Mouse (Mus musculus): ENCODE measurements around the gene Smyd4. TPM values are rescaled to one million over a fixed set of nuclear protein-coding genes. Genes with fewer than 3 reads are reported as not detected.

Gene Smyd4
- polyA plus RNA-seq, 1 experiment from 2014 or later, result 13.8 TPM

- Histone ChIP-seq H3K36me3 (no peaks in the 10 kb centered on the region; the same call in 1 of the 2 replicates), H3K9me3 (replicated peaks) (no peaks in the 10 kb centered on the region), H3K4me3 (replicated peaks) (no peak overlapping the region), H3K27ac (replicated peaks) (no peak overlapping the region), H3K4me2 (replicated peaks) (no peak overlapping the region), H3K4me1 (peaks cover 8% of the 10 kb centered on the region), H3K9ac (no peak overlapping the region), H3K27me3 (no peaks in the 10 kb centered on the region)
- 67% methylated on average over 9 of the region's 9 CpGs for whole genome bisulfite sequencing
- no peak for ATAC-seq (ENCODE audit: insufficient number of reproducible peaks, low FRiP score, low TSS enrichment, low read depth)
Measured at GRCm38 (mm10) chr11:75400099-75400498, 51.9 kb downstream of the Smyd4 start.

GRCm38 (mm10) chr11:75402271-75402690 lies 54.0 kb downstream of the Smyd4 start:
- Histone ChIP-seq H3K9me3 (replicated peaks) (no peaks in the 10 kb centered on the region), H3K27ac (replicated peaks) (no peak overlapping the region), H3K9ac (no peak overlapping the region), H3K4me3 (replicated peaks) (no peak overlapping the region), H3K36me3 (no peaks in the 10 kb centered on the region; the same call in 1 of the 2 replicates), H3K4me1 (peaks cover 8% of the 10 kb centered on the region), H3K27me3 (no peaks in the 10 kb centered on the region), H3K4me2 (replicated peaks) (no peak overlapping the region)
- WGBS, result 54% methylated on average over 5 of the region's 5 CpGs
- no peak; the same call in 1 of the 2 replicates for ATAC-seq (ENCODE audit: insufficient number of reproducible peaks, low FRiP score, low TSS enrichment, low read depth)

- whole genome bisulfite sequencing, result 56% methylated on average over 6 of the region's 6 CpGs
- Histone ChIP-seq H3K4me1 (peaks cover 8% of the 10 kb centered on the region), H3K9ac (no peak overlapping the region), H3K27ac (replicated peaks) (0 out of 2 replicates have a peak overlapping the region, but pooled peaks have one; percentile 1), H3K4me2 (replicated peaks) (no peak overlapping the region), H3K9me3 (replicated peaks) (no peaks in the 10 kb centered on the region), H3K36me3 (no peaks in the 10 kb centered on the region; the same call in 1 of the 2 replicates), H3K4me3 (replicated peaks) (no peak overlapping the region), H3K27me3 (no peaks in the 10 kb centered on the region)
- no peak for ATAC-seq (ENCODE audit: insufficient number of reproducible peaks, low FRiP score, low TSS enrichment, low read depth)
Measured at GRCm38 (mm10) chr11:75403301-75404052, 55.2 kb downstream of the Smyd4 start.

GRCm38 (mm10) chr11:75404801-75405200 lies 56.6 kb downstream of the Smyd4 start:
- Histone ChIP-seq H3K27me3 (no peaks in the 10 kb centered on the region), H3K9ac (no peak overlapping the region), H3K27ac (replicated peaks) (no peak overlapping the region), H3K4me1 (peaks cover 8% of the 10 kb centered on the region), H3K36me3 (peaks cover 7% of the 10 kb centered on the region), H3K4me3 (replicated peaks) (no peak overlapping the region), H3K4me2 (replicated peaks) (no peak overlapping the region), H3K9me3 (replicated peaks) (no peaks in the 10 kb centered on the region)
- ATAC-seq (ENCODE audit: insufficient number of reproducible peaks, low FRiP score, low TSS enrichment, low read depth), result no peak
- 85% methylated on average over 6 of the region's 6 CpGs for WGBS

- Histone ChIP-seq H3K9me3 (replicated peaks) (no peaks in the 10 kb centered on the region), H3K27me3 (no peaks in the 10 kb centered on the region), H3K4me2 (replicated peaks) (no peak overlapping the region), H3K36me3 (peaks cover 19% of the 10 kb centered on the region), H3K4me3 (replicated peaks) (no peak overlapping the region), H3K9ac (no peak overlapping the region), H3K27ac (replicated peaks) (no peak overlapping the region), H3K4me1 (peaks cover 8% of the 10 kb centered on the region)
- ATAC-seq (ENCODE audit: insufficient number of reproducible peaks, low FRiP score, low TSS enrichment, low read depth), result no peak
- WGBS, result 61% methylated on average over 4 of the region's 4 CpGs
Measured at GRCm38 (mm10) chr11:75406104-75406503, 57.9 kb downstream of the Smyd4 start.

- peaks cover 8% of the 10 kb centered on the region for H3K4me1 ChIP-seq
- H3K4me2 ChIP-seq (replicated peaks), result no peak overlapping the region
- H3K9me3 ChIP-seq (replicated peaks), result no peaks in the 10 kb centered on the region
- no peaks in the 10 kb centered on the region for H3K27me3 ChIP-seq
- H3K27ac ChIP-seq (replicated peaks), result no peak overlapping the region
- no peak for ATAC-seq (ENCODE audit: insufficient number of reproducible peaks, low FRiP score, low TSS enrichment, low read depth)
- peaks cover 25% of the 10 kb centered on the region for H3K36me3 ChIP-seq
- H3K9ac ChIP-seq, result no peak overlapping the region
- no peak overlapping the region for H3K4me3 ChIP-seq (replicated peaks)
- WGBS, result 41% methylated on average over 3 of the region's 3 CpGs
Measured at GRCm38 (mm10) chr11:75406865-75407264, 58.6 kb downstream of the Smyd4 start.

- H3K4me3 ChIP-seq (replicated peaks), result no peak overlapping the region
- no peak overlapping the region for H3K9ac ChIP-seq
- ATAC-seq (ENCODE audit: insufficient number of reproducible peaks, low FRiP score, low TSS enrichment, low read depth), result no peak
- no peak overlapping the region for H3K27ac ChIP-seq (replicated peaks)
- H3K27me3 ChIP-seq, result no peaks in the 10 kb centered on the region
- 69% methylated on average over 17 of the region's 17 CpGs for WGBS
- H3K36me3 ChIP-seq, result peaks cover 37% of the 10 kb centered on the region
- H3K9me3 ChIP-seq (replicated peaks), result no peaks in the 10 kb centered on the region
- no peak overlapping the region for H3K4me2 ChIP-seq (replicated peaks)
- no peaks in the 10 kb centered on the region for H3K4me1 ChIP-seq
Measured at GRCm38 (mm10) chr11:75409679-75410575, 61.7 kb downstream of the Smyd4 start.

GRCm38 (mm10) chr11:75410591-75410990 lies 62.4 kb downstream of the Smyd4 start:
- Histone ChIP-seq H3K27me3 (no peaks in the 10 kb centered on the region), H3K4me2 (replicated peaks) (no peak overlapping the region), H3K27ac (replicated peaks) (no peak overlapping the region), H3K9ac (no peak overlapping the region), H3K9me3 (replicated peaks) (no peaks in the 10 kb centered on the region), H3K4me1 (peaks cover 5% of the 10 kb centered on the region; the same call in 1 of the 2 replicates), H3K36me3 (peaks cover 42% of the 10 kb centered on the region), H3K4me3 (replicated peaks) (no peak overlapping the region)
- WGBS, result 84% methylated on average over 7 of the region's 7 CpGs
- ATAC-seq (ENCODE audit: insufficient number of reproducible peaks, low FRiP score, low TSS enrichment, low read depth), result no peak

- Histone ChIP-seq H3K9me3 (replicated peaks) (no peaks in the 10 kb centered on the region), H3K4me1 (peaks cover 9% of the 10 kb centered on the region), H3K4me2 (replicated peaks) (no peak overlapping the region), H3K27me3 (no peaks in the 10 kb centered on the region), H3K27ac (replicated peaks) (no peak overlapping the region), H3K9ac (no peak overlapping the region), H3K36me3 (peaks cover 39% of the 10 kb centered on the region), H3K4me3 (replicated peaks) (no peak overlapping the region)
- WGBS, result 39% methylated on average over 7 of the region's 7 CpGs
- 0 out of 2 replicates have a peak, but pooled peaks have one; percentile 39 for ATAC-seq (ENCODE audit: insufficient number of reproducible peaks, low FRiP score, low TSS enrichment, low read depth)
Measured at GRCm38 (mm10) chr11:75415096-75415495, 66.9 kb downstream of the Smyd4 start.

- Histone ChIP-seq H3K27ac (replicated peaks) (no peak overlapping the region), H3K4me1 (peaks cover 18% of the 10 kb centered on the region), H3K4me2 (replicated peaks) (no peak overlapping the region), H3K36me3 (peaks cover 31% of the 10 kb centered on the region), H3K27me3 (no peaks in the 10 kb centered on the region), H3K9ac (no peak overlapping the region), H3K4me3 (replicated peaks) (no peak overlapping the region), H3K9me3 (replicated peaks) (no peaks in the 10 kb centered on the region)
- WGBS, result 83% methylated on average over 13 of the region's 13 CpGs
- no peak for ATAC-seq (ENCODE audit: insufficient number of reproducible peaks, low FRiP score, low TSS enrichment, low read depth)
Measured at GRCm38 (mm10) chr11:75415994-75416393, 67.8 kb downstream of the Smyd4 start.

GRCm38 (mm10) chr11:75420037-75420436 lies 71.8 kb downstream of the Smyd4 start:
- Histone ChIP-seq H3K27ac (replicated peaks) (0 out of 2 replicates have a peak overlapping the region, but pooled peaks have one; percentile 86), H3K9me3 (replicated peaks) (no peaks in the 10 kb centered on the region), H3K9ac (no peak overlapping the region), H3K4me2 (replicated peaks) (peak overlapping the region; percentile 58; the same call in 1 of the 2 replicates), H3K4me1 (peaks cover 31% of the 10 kb centered on the region), H3K27me3 (no peaks in the 10 kb centered on the region), H3K4me3 (replicated peaks) (no peak overlapping the region), H3K36me3 (peaks cover 10% of the 10 kb centered on the region; the same call in 1 of the 2 replicates)
- 76% methylated on average over 7 of the region's 7 CpGs for WGBS
- ATAC-seq (ENCODE audit: insufficient number of reproducible peaks, low FRiP score, low TSS enrichment, low read depth), result no peak
